Mouse (Mus musculus) MEL (cell line): Measurements from ENCODE around the gene Chrna1. TPM values are rescaled to one million over a fixed set of nuclear protein-coding genes. Genes with fewer than 3 reads are reported as not detected.

Experiments used
- DNase-seq: peaks from one replicate; pipeline ENCODE4 v3.0.0; 2011; ENCODE audit warnings: low read depth, low spot score
- H3K27ac ChIP-seq: 2 replicates; pipeline ENCODE4 v1.5.1; 2012; ENCODE audit warnings: low read depth, mild to moderate bottlenecking, control low read depth, low read length, moderate library complexity; ENCODE audit not compliant: control insufficient read depth
- H3K27me3 ChIP-seq, 2 experiments: fragments of 150-350 bp in 1 of 2; sonication (generic) in 1 of 2; 2 replicates each; pipeline ENCODE4 v1.6.1; 2012; ENCODE audit warnings: low read length in 2 of 2, mild to moderate bottlenecking in 2 of 2, improper control_type of control experiment in 1 of 2, moderate library complexity in 1 of 2; ENCODE audit not compliant: insufficient read depth in 2 of 2, control insufficient read depth in 1 of 2
- H3K36me3 ChIP-seq, 2 experiments: 2 replicates each; pipeline ENCODE4 v1.6.1; 2012 to 2014; ENCODE audit warnings: low read length in 2 of 2, improper control_type of control experiment in 1 of 2, inconsistent platforms in 1 of 2, mild to moderate bottlenecking in 1 of 2; ENCODE audit not compliant: insufficient read depth in 2 of 2, control insufficient read depth in 1 of 2
- H3K4me1 ChIP-seq, 2 experiments: fragments of 150-350 bp in 1 of 2; sonication (generic) in 1 of 2; 2 replicates each; pipeline ENCODE4 v1.6.1; 2012; ENCODE audit warnings: low read length in 2 of 2, improper control_type of control experiment in 1 of 2, mild to moderate bottlenecking in 1 of 2; ENCODE audit not compliant: insufficient read depth in 2 of 2, control insufficient read depth in 1 of 2
- H3K4me3 ChIP-seq, 2 experiments: fragments of 150-350 bp in 1 of 2; sonication (generic) in 1 of 2; 2 replicates each; pipeline ENCODE4 v1.5.1; 2012; ENCODE audit warnings: low read depth in 2 of 2, low read length in 2 of 2, mild to moderate bottlenecking in 2 of 2, moderate library complexity in 2 of 2, control low read depth in 1 of 2, improper control_type of control experiment in 1 of 2; ENCODE audit not compliant: control insufficient read depth in 1 of 2, insufficient read depth in 1 of 2
- H3K79me2 ChIP-seq: 2 replicates; pipeline ENCODE4 v1.6.1; 2012; ENCODE audit warnings: mild to moderate bottlenecking, low read length, moderate library complexity; ENCODE audit not compliant: control insufficient read depth, poor library complexity, insufficient read depth
- H3K9ac ChIP-seq: 2 replicates; pipeline ENCODE4 v1.6.1; 2012; ENCODE audit warnings: low read depth, mild to moderate bottlenecking, control low read depth, low read length, moderate library complexity; ENCODE audit not compliant: control insufficient read depth, poor library complexity, severe bottlenecking
- H3K9me3 ChIP-seq: fragments of 150-350 bp; sonication (generic); replicated peaks from 2 replicates; pipeline ENCODE4 v1.6.1; 2012; ENCODE audit warnings: mild to moderate bottlenecking, low read length, improper control_type of control experiment, moderate library complexity; ENCODE audit not compliant: insufficient read depth
- CHD1 ChIP-seq: IDR thresholded peaks from 2 replicates; pipeline ENCODE4 v1.6.1; 2012; ENCODE audit warnings: low read depth, mild to moderate bottlenecking, inconsistent platforms, low read length, improper control_type of control experiment
- CHD2 ChIP-seq: IDR thresholded peaks from 2 replicates; pipeline ENCODE4 v1.6.1; 2011; ENCODE audit warnings: low read length, improper control_type of control experiment
- CTCF ChIP-seq, 3 experiments: IDR thresholded peaks in 2 of 3; conservative IDR thresholded peaks in 1 of 3; 2 replicates each; pipeline ENCODE4 v1.5.1; 2011 to 2012; ENCODE audit warnings: low read length in 3 of 3, low read depth in 2 of 3, mild to moderate bottlenecking in 2 of 3, improper control_type of control experiment in 1 of 3, inconsistent platforms in 1 of 3, mixed read lengths in 1 of 3, moderate library complexity in 1 of 3; ENCODE audit not compliant: control insufficient read depth in 1 of 3, insufficient read depth in 1 of 3, poor library complexity in 1 of 3, severe bottlenecking in 1 of 3
- E2F4 ChIP-seq: IDR thresholded peaks from 2 replicates; pipeline ENCODE4 v1.6.1; 2011; ENCODE audit warnings: low read depth, low read length, improper control_type of control experiment, borderline replicate concordance
- ELF1 ChIP-seq: IDR thresholded peaks from 2 replicates; pipeline ENCODE4 v1.6.1; 2014; ENCODE audit warnings: low read depth, mild to moderate bottlenecking, inconsistent platforms, low read length, improper control_type of control experiment, moderate library complexity
- EP300 ChIP-seq, 2 experiments: IDR thresholded peaks; 2 replicates each; pipeline ENCODE4 v1.6.1; 2011; ENCODE audit warnings: improper control_type of control experiment in 2 of 2, low read length in 2 of 2, low read depth in 1 of 2, mild to moderate bottlenecking in 1 of 2
- ETS1 ChIP-seq: IDR thresholded peaks from 2 replicates; pipeline ENCODE4 v1.6.1; 2012; ENCODE audit warnings: low read depth, mild to moderate bottlenecking, inconsistent platforms, low read length, improper control_type of control experiment, moderate library complexity
- HCFC1 ChIP-seq: IDR thresholded peaks from 2 replicates; pipeline ENCODE4 v1.6.1; 2012; ENCODE audit warnings: low read depth, mild to moderate bottlenecking, inconsistent platforms, low read length, improper control_type of control experiment, moderate library complexity
- MAX ChIP-seq: IDR thresholded peaks from 2 replicates; pipeline ENCODE4 v1.6.1; 2011; ENCODE audit warnings: low read length, improper control_type of control experiment
- NELFE ChIP-seq: IDR thresholded peaks from 2 replicates; pipeline ENCODE4 v1.6.1; 2011; ENCODE audit warnings: low read depth, low read length, improper control_type of control experiment
- POLR2A ChIP-seq, 2 experiments: IDR thresholded peaks; 2 replicates each; pipeline ENCODE4 v1.6.1; 2011 to 2012; ENCODE audit warnings: low read length in 2 of 2, mild to moderate bottlenecking in 2 of 2, control low read depth in 1 of 2, improper control_type of control experiment in 1 of 2, low read depth in 1 of 2, moderate library complexity in 1 of 2; ENCODE audit not compliant: control insufficient read depth in 1 of 2, insufficient read depth in 1 of 2, poor library complexity in 1 of 2
- RCOR1 ChIP-seq: IDR thresholded peaks from 2 replicates; pipeline ENCODE4 v1.6.1; 2012; ENCODE audit warnings: low read depth, mild to moderate bottlenecking, inconsistent platforms, low read length, improper control_type of control experiment
- SIN3A ChIP-seq: IDR thresholded peaks from 2 replicates; pipeline ENCODE4 v1.6.1; 2012; ENCODE audit warnings: low read length, improper control_type of control experiment, inconsistent platforms
- UBTF ChIP-seq: IDR thresholded peaks from 2 replicates; pipeline ENCODE4 v1.6.1; 2012; ENCODE audit warnings: low read depth, mild to moderate bottlenecking, inconsistent platforms, low read length, improper control_type of control experiment, moderate library complexity, borderline replicate concordance; ENCODE audit not compliant: insufficient read depth
- USF1 ChIP-seq: IDR thresholded peaks from 2 replicates; pipeline ENCODE4 v1.6.1; 2014; ENCODE audit warnings: low read depth, mild to moderate bottlenecking, inconsistent platforms, low read length, improper control_type of control experiment, moderate library complexity
- polyA plus RNA-seq, 2 experiments: library from polyadenylated mRNA; stranded (reverse) in 1 of 2; unstranded in 1 of 2; fragments of >175 nt in 1 of 2; fragments of >200 nt in 1 of 2; gene quantifications; 2 replicates each; pipeline versions ENCODE4 v1.2.1 to v1.2.4; 2012; ENCODE audit warnings: low replicate concordance in 2 of 2, low read depth in 1 of 2; ENCODE audit not compliant: insufficient read length in 2 of 2, insufficient read depth in 1 of 2, missing spikeins in 1 of 2
- total RNA-seq: library from RNA; depleted of rRNA; stranded (reverse); fragments of 300-350 nt; gene quantifications from 2 replicates; pipeline ENCODE4 v1.2.3, GENCODE M21; 2012

Gene Chrna1
- total and polyA plus RNA-seq, 3 experiments, result 0.12 TPM; not detected in 2

GRCm38 (mm10) chr2:73536091-73536783, 43.9 kb downstream of the Chrna1 start:
- H3K27me3 ChIP-seq, result no peaks in the 10 kb centered on the region
- no peak overlapping the region for H3K4me3 ChIP-seq
- peaks cover 4 to 10% of the 10 kb centered on the region in 2 experiments for H3K4me1 ChIP-seq
- no peak for DNase-seq
- no peaks in the 10 kb centered on the region for H3K9me3 ChIP-seq
- H3K27ac ChIP-seq, result no peak overlapping the region
- H3K36me3 ChIP-seq, result peaks cover 0 to 6% of the 10 kb centered on the region in 2 experiments; a peak in 2 of 4 replicates
- TF ChIP-seq USF1, result no peak
- TF ChIP-seq RCOR1, result no peak
- no peak for TF ChIP-seq E2F4
- no peak for TF ChIP-seq SIN3A
- no peak for TF ChIP-seq UBTF
- TF ChIP-seq MAX, result no peak
- TF ChIP-seq NELFE, result no peak
- no peak overlapping the region for H3K9ac ChIP-seq
- H3K79me2 ChIP-seq, result peaks cover 2% of the 10 kb centered on the region; the same call in 1 of the 2 replicates

DNA sequence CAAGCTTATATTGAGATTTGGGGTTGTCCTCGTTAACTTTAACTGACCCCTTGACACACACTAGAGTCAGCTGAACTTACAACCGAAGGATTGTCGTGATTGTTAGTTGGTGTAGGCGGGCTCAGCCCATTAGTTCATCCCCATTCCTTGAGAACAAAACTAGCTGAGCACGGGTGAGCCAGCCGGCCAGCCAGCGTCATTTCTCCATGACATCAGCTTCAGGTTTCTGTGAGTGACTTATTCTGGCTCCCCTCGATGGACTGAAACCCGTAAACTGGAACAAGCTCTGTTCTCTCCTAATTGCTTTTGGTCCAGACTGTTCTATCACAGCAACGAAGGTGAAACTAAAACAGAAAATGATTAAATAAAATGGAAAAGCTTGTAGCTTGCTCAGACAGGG, 45.4 kb downstream of the Chrna1 start:
- TF ChIP-seq USF1, result no peak
- TF ChIP-seq CHD1, result no peak
- TF ChIP-seq ETS1, result no peak
- TF ChIP-seq EP300 (IDR thresholded peaks at IDR 0.05; ENCODE audit: low read depth in 1 of 2, low read length in 2 of 2), result no peak
- no peak for TF ChIP-seq ELF1
- TF ChIP-seq UBTF, result no peak
- TF ChIP-seq CTCF (IDR thresholded peaks at IDR 0.05 in 2 of 3, conservative IDR thresholded peaks at IDR 0.05 in 1 of 3; ENCODE audit: control insufficient read depth in 1 of 3, insufficient read depth in 1 of 3, low read depth in 2 of 3, low read length in 3 of 3, poor library complexity in 1 of 3, severe bottlenecking in 1 of 3), result no peak
- no peak for TF ChIP-seq HCFC1
- TF ChIP-seq CHD2, result no peak
- TF ChIP-seq POLR2A (IDR thresholded peaks at IDR 0.05; ENCODE audit: control insufficient read depth in 1 of 2, insufficient read depth in 1 of 2, low read depth in 1 of 2, low read length in 2 of 2, poor library complexity in 1 of 2), result no peak
- Histone ChIP-seq H3K79me2 (no peaks in the 10 kb centered on the region; the same call in 1 of the 2 replicates), H3K4me1 (peaks cover 9 to 11% of the 10 kb centered on the region in 2 experiments; a peak in 3 of 4 replicates), H3K4me3 (no peak overlapping the region), H3K27ac (no peak overlapping the region), H3K36me3 (peaks cover 0 to 6% of the 10 kb centered on the region in 2 experiments; a peak in 2 of 4 replicates), H3K9me3 (no peaks in the 10 kb centered on the region), H3K27me3 (no peaks in the 10 kb centered on the region), H3K9ac (no peak overlapping the region)
- no peak for DNase-seq
